ENCODE assay signal across 15 mouse cellular contexts in the genomic region with DNA sequence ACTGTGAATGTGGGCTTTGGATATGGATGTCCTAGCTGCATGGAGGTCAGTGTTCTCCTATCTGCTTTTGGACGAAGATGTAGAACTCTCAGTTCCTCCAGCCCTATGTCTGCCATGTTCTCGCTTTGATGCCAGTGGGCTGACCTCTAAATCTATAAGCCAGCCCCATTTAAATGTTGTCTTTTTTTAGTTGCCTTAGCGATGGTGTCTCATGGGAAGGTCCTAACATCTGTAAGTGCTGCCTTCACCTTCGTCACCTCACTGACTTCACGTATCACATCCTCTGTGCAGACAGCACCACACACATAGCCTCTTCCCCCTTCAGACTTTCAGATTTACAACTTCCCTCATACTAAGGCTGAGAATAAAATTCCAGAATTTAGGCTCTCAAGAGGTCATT.
"Had no signal": no experiment of that assay in that cellular context is flagged by ENCODE, and none has a peak within 500 bp of the region (broad histone marks: within the 10 kb centered on the region; RNA-seq: fewer than 3 reads in every experiment).

No protein-coding gene starts in this region.

- H3K4me3 ChIP-seq: lung, embryonic 15.5 days; megakaryocyte, embryonic 14.5 days; midbrain, embryonic 12.5 days; midbrain, embryonic 15.5 days; neural tube, embryonic 12.5 days had no signal

- DNase-seq: liver, postnatal 0 days; lung, adult 2 months; lung, postnatal 14 days; lung, postnatal 36 days; right cerebral cortex, postnatal 14 days; thymus, adult 18-20 months; thymus, postnatal 14 days; thymus, postnatal 36 days had no signal

- H3K4me1 ChIP-seq: lung, embryonic 15.5 days; megakaryocyte, embryonic 14.5 days; midbrain, embryonic 12.5 days; midbrain, embryonic 15.5 days; neural tube, embryonic 12.5 days had no signal

- H3K36me3 ChIP-seq: lung, embryonic 15.5 days; midbrain, embryonic 15.5 days; neural tube, embryonic 12.5 days had no signal

- H3K9ac ChIP-seq: liver, postnatal 0 days; lung, embryonic 15.5 days; midbrain, embryonic 12.5 days; midbrain, embryonic 15.5 days; neural tube, embryonic 12.5 days had no signal

- H3K27ac ChIP-seq: lung, embryonic 15.5 days; macrophage; midbrain, embryonic 12.5 days; midbrain, embryonic 15.5 days; neural tube, embryonic 12.5 days had no signal

- H3K27me3 ChIP-seq: lung, embryonic 15.5 days; megakaryocyte, embryonic 14.5 days; midbrain, embryonic 12.5 days; midbrain, embryonic 15.5 days; neural tube, embryonic 12.5 days had no signal

- H3K4me2 ChIP-seq: lung, embryonic 15.5 days; midbrain, embryonic 12.5 days; midbrain, embryonic 15.5 days; neural tube, embryonic 12.5 days had no signal

- H3K9me3 ChIP-seq: lung, embryonic 15.5 days; megakaryocyte, embryonic 14.5 days; midbrain, embryonic 12.5 days; midbrain, embryonic 15.5 days; neural tube, embryonic 12.5 days had no signal

- ATAC-seq: liver, postnatal 0 days; lung, postnatal 0 days; midbrain, embryonic 15.5 days had no signal
